Mouse (Mus musculus) MEL (cell line): ENCODE measurements around the gene Atpif1.

ENCODE experiments used
- EP300 ChIP-seq, 2 experiments: IDR thresholded peaks; 2 replicates each; pipeline ENCODE4 v1.6.1; 2011; ENCODE audit warnings: improper control_type of control experiment in 2 of 2, low read length in 2 of 2, low read depth in 1 of 2, mild to moderate bottlenecking in 1 of 2
- MEF2A ChIP-seq: IDR thresholded peaks from 2 replicates; pipeline ENCODE4 v1.6.1; 2014; ENCODE audit warnings: low read depth, mild to moderate bottlenecking, inconsistent platforms, low read length, improper control_type of control experiment; ENCODE audit not compliant: poor library complexity, insufficient replicate concordance, severe bottlenecking; ENCODE audit errors: extremely low read depth
- UBTF ChIP-seq: IDR thresholded peaks from 2 replicates; pipeline ENCODE4 v1.6.1; 2012; ENCODE audit warnings: low read depth, mild to moderate bottlenecking, inconsistent platforms, low read length, improper control_type of control experiment, moderate library complexity, borderline replicate concordance; ENCODE audit not compliant: insufficient read depth
- ZC3H11A ChIP-seq: IDR thresholded peaks from 2 replicates; pipeline ENCODE4 v1.6.1; 2012; ENCODE audit warnings: low read depth, mild to moderate bottlenecking, inconsistent platforms, low read length, improper control_type of control experiment

- TF ChIP-seq UBTF: no peak
- TF ChIP-seq ZC3H11A: no peak
- 0 out of 2 replicates have a peak, but pooled peaks have one; percentile 18 for TF ChIP-seq MEF2A
- TF ChIP-seq EP300 (IDR thresholded peaks at IDR 0.05; ENCODE audit: low read depth in 1 of 2, low read length in 2 of 2): no peak
Observed at GRCm38 (mm10) chr4:132532981-132533916, at the start of gene Atpif1.
